Mouse (Mus musculus): ENCODE results near the gene Pepd. TPM values are rescaled to one million over a fixed set of nuclear protein-coding genes. Genes with fewer than 3 reads are reported as not detected.

Pepd gene
- polyA plus RNA-seq, 1 experiment from 2014 or later, result 68.4 TPM

GRCm38 (mm10) chr7:35043266-35043817 lies 131.2 kb downstream of the Pepd start:
- Histone ChIP-seq H3K9me3 (replicated peaks; ENCODE audit: control insufficient read depth, low read length) (no peaks in the 10 kb centered on the region), H3K4me3 (ENCODE audit: low read depth, low read length) (no peak overlapping the region), H3K4me2 (ENCODE audit: low read depth, low read length) (no peak overlapping the region), H3K4me1 (ENCODE audit: control insufficient read depth, insufficient read depth, low read length) (no peaks in the 10 kb centered on the region; the same call in 1 of the 2 replicates), H3K9ac (replicated peaks; ENCODE audit: low read length) (no peak overlapping the region), H3K27ac (replicated peaks; ENCODE audit: low read depth, low read length) (no peak overlapping the region), H3K27me3 (ENCODE audit: control insufficient read depth, insufficient read depth, low read length) (no peaks in the 10 kb centered on the region), H3K36me3 (replicated peaks; ENCODE audit: control insufficient read depth, insufficient read depth, low read depth, low read length) (peaks cover 9% of the 10 kb centered on the region)
- DNase-seq (ENCODE audit: low spot score) (no peak), ATAC-seq (replicated peaks; ENCODE audit: insufficient number of reproducible peaks, low FRiP score, low TSS enrichment, low read depth) (0 out of 2 replicates have a peak, but pooled peaks have one; percentile 22)
- WGBS, result 94% methylated on average over 10 of the region's 10 CpGs

- H3K4me3 ChIP-seq (ENCODE audit: low read depth, low read length), result no peak overlapping the region
- DNase-seq (ENCODE audit: low spot score) (no peak), ATAC-seq (replicated peaks; ENCODE audit: insufficient number of reproducible peaks, low FRiP score, low TSS enrichment, low read depth) (no peak)
- H3K4me2 ChIP-seq (ENCODE audit: low read depth, low read length), result no peak overlapping the region
- no peaks in the 10 kb centered on the region for H3K9me3 ChIP-seq (replicated peaks; ENCODE audit: control insufficient read depth, low read length)
- H3K36me3 ChIP-seq (replicated peaks; ENCODE audit: control insufficient read depth, insufficient read depth, low read depth, low read length), result peaks cover 9% of the 10 kb centered on the region
- no peak overlapping the region for H3K9ac ChIP-seq (replicated peaks; ENCODE audit: low read length)
- 93% methylated on average over 2 of the region's 2 CpGs for WGBS
- no peak overlapping the region for H3K27ac ChIP-seq (replicated peaks; ENCODE audit: low read depth, low read length)
- H3K27me3 ChIP-seq (ENCODE audit: control insufficient read depth, insufficient read depth, low read length), result no peaks in the 10 kb centered on the region
- H3K4me1 ChIP-seq (ENCODE audit: control insufficient read depth, insufficient read depth, low read length), result no peaks in the 10 kb centered on the region; the same call in 1 of the 2 replicates
These were observed 132.5 kb downstream of the Pepd start for GRCm38 (mm10) chr7:35044719-35045118.

DNA sequence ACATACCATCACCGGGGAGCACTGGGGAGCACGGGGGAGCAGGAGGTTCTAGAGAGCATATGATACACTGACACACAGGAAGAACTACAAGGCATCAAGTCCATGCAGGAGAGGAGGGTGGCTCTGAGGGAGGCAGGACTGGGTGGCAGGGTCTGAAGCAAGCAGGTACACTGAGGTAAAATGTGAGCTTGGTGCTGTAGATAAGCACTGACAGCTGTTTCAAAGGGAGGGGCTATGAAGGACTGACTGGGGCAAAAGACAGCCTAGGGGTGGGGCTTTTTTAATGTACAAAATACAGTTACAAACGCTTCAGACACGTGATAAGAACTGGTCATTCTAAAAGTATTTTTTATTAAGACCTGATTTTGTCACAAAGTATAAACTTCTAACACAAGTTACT lies 133.9 kb downstream of the Pepd start:
- Histone ChIP-seq H3K4me2 (ENCODE audit: low read depth, low read length) (no peak overlapping the region), H3K36me3 (replicated peaks; ENCODE audit: control insufficient read depth, insufficient read depth, low read depth, low read length) (peaks cover 9% of the 10 kb centered on the region), H3K9ac (replicated peaks; ENCODE audit: low read length) (no peak overlapping the region), H3K4me1 (ENCODE audit: control insufficient read depth, insufficient read depth, low read length) (no peaks in the 10 kb centered on the region; the same call in 1 of the 2 replicates), H3K27ac (replicated peaks; ENCODE audit: low read depth, low read length) (no peak overlapping the region), H3K4me3 (ENCODE audit: low read depth, low read length) (no peak overlapping the region), H3K9me3 (replicated peaks; ENCODE audit: control insufficient read depth, low read length) (no peaks in the 10 kb centered on the region), H3K27me3 (ENCODE audit: control insufficient read depth, insufficient read depth, low read length) (no peaks in the 10 kb centered on the region)
- whole genome bisulfite sequencing, result 88% methylated on average over 4 of the region's 4 CpGs
- no peak for ATAC-seq (replicated peaks; ENCODE audit: insufficient number of reproducible peaks, low FRiP score, low TSS enrichment, low read depth)
- DNase-seq (ENCODE audit: low spot score), result no peak

DNA sequence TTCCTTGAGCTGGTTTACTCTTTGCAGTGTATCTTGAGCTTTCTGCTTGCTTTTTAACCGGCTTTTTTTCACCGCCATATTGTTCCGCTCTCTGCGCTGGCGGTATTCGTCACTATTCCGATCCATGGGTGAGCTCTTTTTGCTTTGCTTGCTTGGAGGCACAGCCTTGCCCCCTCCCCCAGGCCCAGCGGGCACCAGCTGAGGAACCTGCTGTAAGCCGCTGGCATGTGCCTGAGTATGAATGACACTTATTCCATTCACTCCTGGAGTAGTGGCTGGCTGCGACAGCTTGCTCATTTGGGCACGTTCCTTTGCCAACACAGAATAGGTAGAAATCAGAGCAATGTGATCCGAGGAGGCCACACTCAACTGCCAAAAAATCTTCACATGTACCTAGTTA lies 138.4 kb downstream of the Pepd start:
- no peaks in the 10 kb centered on the region for H3K27me3 ChIP-seq (ENCODE audit: control insufficient read depth, insufficient read depth, low read length)
- WGBS, result 96% methylated on average over 12 of the region's 12 CpGs
- no peak overlapping the region for H3K9ac ChIP-seq (replicated peaks; ENCODE audit: low read length)
- DNase-seq (ENCODE audit: low spot score) (no peak), ATAC-seq (replicated peaks; ENCODE audit: insufficient number of reproducible peaks, low FRiP score, low TSS enrichment, low read depth) (no peak)
- no peak overlapping the region for H3K4me2 ChIP-seq (ENCODE audit: low read depth, low read length)
- H3K4me3 ChIP-seq (ENCODE audit: low read depth, low read length), result no peak overlapping the region
- H3K27ac ChIP-seq (replicated peaks; ENCODE audit: low read depth, low read length), result no peak overlapping the region
- no peaks in the 10 kb centered on the region for H3K9me3 ChIP-seq (replicated peaks; ENCODE audit: control insufficient read depth, low read length)
- H3K36me3 ChIP-seq (replicated peaks; ENCODE audit: control insufficient read depth, insufficient read depth, low read depth, low read length), result no peaks in the 10 kb centered on the region; the same call in none of the 2 replicates
- 0 out of 2 replicates have a peak, but pooled peaks cover 2% of the 10 kb centered on the region for H3K4me1 ChIP-seq (ENCODE audit: control insufficient read depth, insufficient read depth, low read length)

- Histone ChIP-seq H3K9ac (replicated peaks; ENCODE audit: low read length) (no peak overlapping the region), H3K27ac (replicated peaks; ENCODE audit: low read depth, low read length) (no peak overlapping the region), H3K27me3 (ENCODE audit: control insufficient read depth, insufficient read depth, low read length) (no peaks in the 10 kb centered on the region), H3K9me3 (replicated peaks; ENCODE audit: control insufficient read depth, low read length) (no peaks in the 10 kb centered on the region), H3K4me1 (ENCODE audit: control insufficient read depth, insufficient read depth, low read length) (0 out of 2 replicates have a peak, but pooled peaks cover 2% of the 10 kb centered on the region), H3K4me2 (ENCODE audit: low read depth, low read length) (no peak overlapping the region), H3K36me3 (replicated peaks; ENCODE audit: control insufficient read depth, insufficient read depth, low read depth, low read length) (no peaks in the 10 kb centered on the region), H3K4me3 (ENCODE audit: low read depth, low read length) (no peak overlapping the region)
- ATAC-seq (replicated peaks; ENCODE audit: insufficient number of reproducible peaks, low FRiP score, low TSS enrichment, low read depth), result no peak
- DNase-seq (ENCODE audit: low spot score), result no peak
- WGBS, result 87% methylated on average over 3 of the region's 3 CpGs
These were observed 141.0 kb downstream of the Pepd start for GRCm38 (mm10) chr7:35053161-35053560.

DNA sequence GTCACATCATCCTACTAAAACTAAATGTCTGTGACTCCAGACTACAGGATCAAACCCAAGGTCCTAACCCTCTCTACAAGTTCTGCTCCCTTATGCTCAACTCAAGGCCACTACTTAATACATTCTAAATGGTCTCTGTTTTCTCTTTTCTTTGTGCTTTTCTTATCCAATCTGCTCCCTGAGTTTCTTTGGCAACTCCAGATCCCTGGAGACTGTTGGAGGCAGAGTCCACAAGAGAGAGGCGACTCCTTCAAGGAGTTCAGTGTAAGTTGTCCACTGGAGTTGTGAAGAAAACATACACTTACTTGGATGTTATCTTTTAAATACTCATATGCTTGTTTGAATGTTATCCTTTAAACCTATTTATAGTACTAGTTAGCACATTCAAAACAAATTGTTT lies 142.1 kb downstream of the Pepd start:
- Histone ChIP-seq H3K4me3 (ENCODE audit: low read depth, low read length) (no peak overlapping the region), H3K4me2 (ENCODE audit: low read depth, low read length) (no peak overlapping the region), H3K4me1 (ENCODE audit: control insufficient read depth, insufficient read depth, low read length) (0 out of 2 replicates have a peak, but pooled peaks cover 2% of the 10 kb centered on the region), H3K27ac (replicated peaks; ENCODE audit: low read depth, low read length) (no peak overlapping the region), H3K9me3 (replicated peaks; ENCODE audit: control insufficient read depth, low read length) (no peaks in the 10 kb centered on the region), H3K27me3 (ENCODE audit: control insufficient read depth, insufficient read depth, low read length) (no peaks in the 10 kb centered on the region), H3K36me3 (replicated peaks; ENCODE audit: control insufficient read depth, insufficient read depth, low read depth, low read length) (no peaks in the 10 kb centered on the region), H3K9ac (replicated peaks; ENCODE audit: low read length) (no peak overlapping the region)
- 76% methylated on average over 1 of the region's 1 CpGs for WGBS
- no peak for DNase-seq (ENCODE audit: low spot score)
- ATAC-seq (replicated peaks; ENCODE audit: insufficient number of reproducible peaks, low FRiP score, low TSS enrichment, low read depth), result no peak

DNA sequence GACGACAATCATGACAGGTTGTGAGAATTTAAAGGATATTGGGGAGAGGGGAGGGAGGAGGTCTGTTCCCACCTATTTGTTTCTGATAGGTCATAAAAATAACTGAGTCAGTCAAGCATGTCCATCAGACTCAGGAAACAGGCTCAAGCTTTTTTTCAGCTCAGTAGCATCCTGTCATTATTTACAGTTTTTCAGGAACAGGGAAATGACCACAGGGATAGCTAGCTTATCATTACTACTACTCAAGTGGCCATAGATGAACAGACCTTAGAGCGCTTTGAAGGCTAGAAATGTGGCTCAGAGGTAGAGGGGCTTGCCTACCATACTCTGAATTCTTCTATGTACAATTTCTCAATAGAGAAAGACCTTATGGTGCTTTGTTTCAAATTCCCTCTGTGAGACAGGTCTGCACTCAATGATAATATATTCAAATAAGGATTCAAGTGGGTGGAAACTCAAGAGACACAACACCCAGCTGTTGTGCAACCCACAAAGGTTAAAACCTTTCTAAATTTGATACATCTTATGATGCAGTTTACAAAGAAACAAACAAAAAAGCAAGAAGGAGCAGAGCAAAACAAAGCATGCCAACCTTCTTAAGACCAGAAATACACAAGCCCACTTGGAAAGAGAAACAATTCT lies 142.9 kb downstream of the Pepd start:
- no peak for ATAC-seq (replicated peaks; ENCODE audit: insufficient number of reproducible peaks, low FRiP score, low TSS enrichment, low read depth)
- peak overlapping the region; percentile 89 for H3K9ac ChIP-seq (replicated peaks; ENCODE audit: low read length)
- no peaks in the 10 kb centered on the region for H3K36me3 ChIP-seq (replicated peaks; ENCODE audit: control insufficient read depth, insufficient read depth, low read depth, low read length)
- DNase-seq (ENCODE audit: low spot score), result no peak
- 0 out of 2 replicates have a peak, but pooled peaks cover 2% of the 10 kb centered on the region for H3K4me1 ChIP-seq (ENCODE audit: control insufficient read depth, insufficient read depth, low read length)
- H3K27me3 ChIP-seq (ENCODE audit: control insufficient read depth, insufficient read depth, low read length), result no peaks in the 10 kb centered on the region
- H3K27ac ChIP-seq (replicated peaks; ENCODE audit: low read depth, low read length), result no peak overlapping the region
- WGBS, result 67% methylated on average over 2 of the region's 2 CpGs
- peak overlapping the region; percentile 89 for H3K4me3 ChIP-seq (ENCODE audit: low read depth, low read length)
- peak overlapping the region; percentile 60 for H3K4me2 ChIP-seq (ENCODE audit: low read depth, low read length)
- H3K9me3 ChIP-seq (replicated peaks; ENCODE audit: control insufficient read depth, low read length), result no peaks in the 10 kb centered on the region

Data from embryonic facial prominence, embryonic 11.5 days (tissue).